Mouse (Mus musculus) lung, postnatal 0 days (tissue): ENCODE data around the gene Gpr1. TPM values are rescaled to one million over a fixed set of nuclear protein-coding genes. Genes with fewer than 3 reads are reported as not detected.

Source experiments
- ATAC-seq: fragments of 200-750 bp; cut with Nextera tagmentation; 2 replicates; pipeline ENCODE4 v1.8.0; 2017; ENCODE audit warnings: moderate library complexity
- DNase-seq: peaks from one replicate; pipeline ENCODE4 v3.0.0-alpha.2; 2016; ENCODE audit warnings: low spot score
- H3K27ac ChIP-seq: fragments of 300-500 bp; sonication (generic); 2 replicates; pipeline ENCODE4 v1.5.1; 2014; ENCODE audit warnings: antibody characterized with exemption, mild to moderate bottlenecking, low read length, mixed read lengths
- H3K27me3 ChIP-seq: fragments of 300-500 bp; sonication (generic); replicated peaks from 2 replicates; pipeline ENCODE4 v1.6.1; 2014; ENCODE audit warnings: low read length, mixed read lengths; ENCODE audit not compliant: insufficient read depth
- H3K36me3 ChIP-seq: fragments of 300-500 bp; sonication (generic); 2 replicates; pipeline ENCODE4 v1.6.1; 2014; ENCODE audit warnings: low read length, mixed read lengths; ENCODE audit not compliant: insufficient read depth
- H3K4me1 ChIP-seq: fragments of 300-500 bp; sonication (generic); 2 replicates; pipeline ENCODE4 v1.6.1; 2014; ENCODE audit warnings: antibody characterized with exemption, low read depth, low read length, mixed read lengths; ENCODE audit not compliant: insufficient read depth
- H3K4me2 ChIP-seq: fragments of 300-500 bp; sonication (generic); replicated peaks from 2 replicates; pipeline ENCODE4 v1.6.1; 2014; ENCODE audit warnings: low read depth, mild to moderate bottlenecking, low read length, moderate library complexity, mixed read lengths
- H3K4me3 ChIP-seq: fragments of 300-500 bp; sonication (generic); 2 replicates; pipeline ENCODE4 v1.5.1; 2014; ENCODE audit warnings: low read depth, low read length
- H3K9ac ChIP-seq: fragments of 300-500 bp; sonication (generic); replicated peaks from 2 replicates; pipeline ENCODE4 v1.6.1; 2014; ENCODE audit warnings: low read depth, mild to moderate bottlenecking
- H3K9me3 ChIP-seq: fragments of 300-500 bp; sonication (generic); 2 replicates; pipeline ENCODE4 v1.6.1; 2016; ENCODE audit warnings: low read length, mixed read lengths
- CTCF ChIP-seq: IDR thresholded peaks from 2 replicates; pipeline ENCODE4 v1.5.1; 2016; ENCODE audit warnings: antibody characterized with exemption, mild to moderate bottlenecking
- EP300 ChIP-seq: IDR thresholded peaks from 2 replicates; pipeline ENCODE4 v1.6.1; 2016; ENCODE audit warnings: antibody characterized with exemption, mild to moderate bottlenecking, control low read depth
- WGBS: fragments of 180-500 bp; shearing (Covaris S2); extraction: QIAGEN DNeasy Blood & Tissue Kit; methylation state at CpG from one replicate; pipeline ENCODE4 v1.1.7; 2014; 5-methylcytosine and 5-hydroxymethylcytosine counted together
- polyA plus RNA-seq: library from polyadenylated mRNA; unstranded; fragments of >200 nt; fragmentation: Nextera tagmentation; extraction: Ambion mirVana; gene quantifications from 2 replicates; pipeline ENCODE4 v1.2.1, GENCODE M21; 2015

Gpr1 gene
- polyA plus RNA-seq, 1 experiment from 2014 or later, result 0.10 TPM

- H3K9ac ChIP-seq, result no peak overlapping the region
- ATAC-seq, result no peak
- no peak overlapping the region for H3K4me2 ChIP-seq
- WGBS, result 27% methylated on average over 22 of the region's 22 CpGs
- H3K27me3 ChIP-seq, result no peaks in the 10 kb centered on the region
- no peak overlapping the region for H3K4me3 ChIP-seq
- DNase-seq, result no peak
- H3K27ac ChIP-seq, result no peak overlapping the region
- H3K4me1 ChIP-seq, result no peaks in the 10 kb centered on the region
- no peaks in the 10 kb centered on the region for H3K36me3 ChIP-seq
- H3K9me3 ChIP-seq, result no peaks in the 10 kb centered on the region
- TF ChIP-seq EP300 (no peak), CTCF (no peak)
Measured at GRCm38 (mm10) chr1:63213478-63214270, 669 bp downstream of the Gpr1 start.

- H3K27ac ChIP-seq, result no peak overlapping the region
- no peaks in the 10 kb centered on the region for H3K27me3 ChIP-seq
- no peak overlapping the region for H3K9ac ChIP-seq
- no peaks in the 10 kb centered on the region for H3K9me3 ChIP-seq
- WGBS, result 20% methylated on average over 6 of the region's 6 CpGs
- no peaks in the 10 kb centered on the region for H3K36me3 ChIP-seq
- ATAC-seq (no peak), DNase-seq (peak; percentile 17)
- TF ChIP-seq CTCF (no peak), EP300 (no peak)
- H3K4me1 ChIP-seq, result no peaks in the 10 kb centered on the region
- no peak overlapping the region for H3K4me2 ChIP-seq
- no peak overlapping the region for H3K4me3 ChIP-seq
Measured at GRCm38 (mm10) chr1:63209861-63210529, 4.3 kb downstream of the Gpr1 start.

- no peak overlapping the region for H3K9ac ChIP-seq
- no peak overlapping the region for H3K27ac ChIP-seq
- DNase-seq (no peak), ATAC-seq (no peak)
- no peak for TF ChIP-seq EP300
- TF ChIP-seq CTCF, result no peak
- H3K4me1 ChIP-seq, result no peaks in the 10 kb centered on the region
- H3K27me3 ChIP-seq, result no peaks in the 10 kb centered on the region
- no peak overlapping the region for H3K4me3 ChIP-seq
- H3K36me3 ChIP-seq, result no peaks in the 10 kb centered on the region
- WGBS, result 81% methylated on average over 3 of the region's 3 CpGs
- H3K4me2 ChIP-seq, result no peak overlapping the region
- no peaks in the 10 kb centered on the region for H3K9me3 ChIP-seq
Measured at GRCm38 (mm10) chr1:63207607-63208006, 6.7 kb downstream of the Gpr1 start.

GRCm38 (mm10) chr1:63204660-63205394 lies 9.5 kb downstream of the Gpr1 start:
- no peaks in the 10 kb centered on the region for H3K9me3 ChIP-seq
- no peak overlapping the region for H3K9ac ChIP-seq
- no peak overlapping the region for H3K4me2 ChIP-seq
- TF ChIP-seq EP300 (no peak), CTCF (no peak)
- H3K36me3 ChIP-seq, result no peaks in the 10 kb centered on the region
- DNase-seq (no peak), ATAC-seq (no peak)
- H3K27ac ChIP-seq, result no peak overlapping the region
- H3K27me3 ChIP-seq, result no peaks in the 10 kb centered on the region
- H3K4me3 ChIP-seq, result no peak overlapping the region
- WGBS, result 31% methylated on average over 7 of the region's 7 CpGs
- no peaks in the 10 kb centered on the region for H3K4me1 ChIP-seq

GRCm38 (mm10) chr1:63203950-63204659 lies 10.2 kb downstream of the Gpr1 start:
- H3K4me2 ChIP-seq, result no peak overlapping the region
- peak; percentile 11 for DNase-seq
- no peak overlapping the region for H3K9ac ChIP-seq
- WGBS, result 19% methylated on average over 7 of the region's 7 CpGs
- H3K36me3 ChIP-seq, result no peaks in the 10 kb centered on the region
- no peaks in the 10 kb centered on the region for H3K9me3 ChIP-seq
- peak; percentile 52 for ATAC-seq
- H3K4me1 ChIP-seq, result no peaks in the 10 kb centered on the region
- H3K4me3 ChIP-seq, result no peak overlapping the region
- no peak overlapping the region for H3K27ac ChIP-seq
- no peaks in the 10 kb centered on the region for H3K27me3 ChIP-seq
- TF ChIP-seq CTCF (peak; percentile 38), EP300 (no peak)

GRCm38 (mm10) chr1:63203471-63203870 lies 10.9 kb downstream of the Gpr1 start:
- no peak for TF ChIP-seq EP300
- TF ChIP-seq CTCF, result no peak
- Histone ChIP-seq H3K9me3 (no peaks in the 10 kb centered on the region), H3K9ac (no peak overlapping the region), H3K4me1 (no peaks in the 10 kb centered on the region), H3K36me3 (no peaks in the 10 kb centered on the region), H3K4me2 (no peak overlapping the region), H3K4me3 (no peak overlapping the region), H3K27me3 (no peaks in the 10 kb centered on the region), H3K27ac (no peak overlapping the region)
- 89% methylated on average over 1 of the region's 1 CpGs for WGBS
- DNase-seq, result no peak
- ATAC-seq, result no peak
